Mouse (Mus musculus): ENCODE data around the gene Lrrk2. TPM values are rescaled to one million over a fixed set of nuclear protein-coding genes. Genes with fewer than 3 reads are reported as not detected.

The Lrrk2 gene
- polyA plus RNA-seq, 1 experiment = 1.4 TPM

- no peak for DNase-seq
- H3K27ac ChIP-seq (ENCODE audit: control insufficient read depth, insufficient read depth, low read length) = no peak overlapping the region
- TF ChIP-seq CTCF (IDR thresholded peaks at IDR 0.05; ENCODE audit: borderline replicate concordance, control insufficient read depth, extremely low read depth, insufficient read depth, low read length, poor library complexity) (no peak), POLR2A (IDR thresholded peaks at IDR 0.05; ENCODE audit: control insufficient read depth, extremely low read depth, insufficient read depth, low read length, poor library complexity) (no peak)
Observed at GRCm38 (mm10) chr15:91634236-91634635, 38.7 kb upstream of the Lrrk2 start.

GRCm38 (mm10) chr15:91641631-91642030 is 31.3 kb upstream of the Lrrk2 start:
- Histone ChIP-seq H3K4me1 (replicated peaks; ENCODE audit: control insufficient read depth, insufficient read depth, low read length) (peaks cover 3% of the 10 kb centered on the region; the same call in 1 of the 2 replicates), H3K27ac (ENCODE audit: control insufficient read depth, insufficient read depth, low read length) (no peak overlapping the region), H3K36me3 (ENCODE audit: control insufficient read depth, insufficient read depth, low read length) (no peaks in the 10 kb centered on the region), H3K4me3 (ENCODE audit: control insufficient read depth, insufficient read depth, low read length) (no peak overlapping the region), H3K27me3 (ENCODE audit: control insufficient read depth, insufficient read depth, low read length) (no peaks in the 10 kb centered on the region)
- WGBS = 92% methylated on average over 3 of the region's 3 CpGs
- no peak for TF ChIP-seq POLR2A (IDR thresholded peaks at IDR 0.05; ENCODE audit: control insufficient read depth, extremely low read depth, insufficient read depth, low read length, poor library complexity)
- DNase-seq = no peak

More at GRCm38 (mm10) chr15:91634236-91634635, 38.7 kb upstream of the Lrrk2 start:
- Histone ChIP-seq H3K4me3 (ENCODE audit: control insufficient read depth, insufficient read depth, low read length) (no peak overlapping the region), H3K36me3 (ENCODE audit: control insufficient read depth, insufficient read depth, low read length) (no peaks in the 10 kb centered on the region), H3K27me3 (ENCODE audit: control insufficient read depth, insufficient read depth, low read length) (no peaks in the 10 kb centered on the region), H3K4me1 (replicated peaks; ENCODE audit: control insufficient read depth, insufficient read depth, low read length) (no peaks in the 10 kb centered on the region)
- WGBS = 62% methylated on average over 8 of the region's 8 CpGs

GRCm38 (mm10) chr15:91642682-91643306 is 30.2 kb upstream of the Lrrk2 start:
- 93% methylated on average over 9 of the region's 9 CpGs for WGBS
- H3K36me3 ChIP-seq (ENCODE audit: control insufficient read depth, insufficient read depth, low read length) = no peaks in the 10 kb centered on the region
- no peaks in the 10 kb centered on the region for H3K27me3 ChIP-seq (ENCODE audit: control insufficient read depth, insufficient read depth, low read length)
- DNase-seq = no peak
- TF ChIP-seq POLR2A (IDR thresholded peaks at IDR 0.05; ENCODE audit: control insufficient read depth, extremely low read depth, insufficient read depth, low read length, poor library complexity) = no peak
- TF ChIP-seq CTCF (IDR thresholded peaks at IDR 0.05; ENCODE audit: borderline replicate concordance, control insufficient read depth, extremely low read depth, insufficient read depth, low read length, poor library complexity) = no peak
- no peak overlapping the region for H3K4me3 ChIP-seq (ENCODE audit: control insufficient read depth, insufficient read depth, low read length)
- H3K27ac ChIP-seq (ENCODE audit: control insufficient read depth, insufficient read depth, low read length) = no peak overlapping the region
- H3K4me1 ChIP-seq (replicated peaks; ENCODE audit: control insufficient read depth, insufficient read depth, low read length) = peaks cover 3% of the 10 kb centered on the region; the same call in 1 of the 2 replicates

GRCm38 (mm10) chr15:91643632-91644348 is 29.2 kb upstream of the Lrrk2 start:
- 29% methylated on average over 7 of the region's 7 CpGs for WGBS
- H3K27me3 ChIP-seq (ENCODE audit: control insufficient read depth, insufficient read depth, low read length) = no peaks in the 10 kb centered on the region
- no peaks in the 10 kb centered on the region for H3K36me3 ChIP-seq (ENCODE audit: control insufficient read depth, insufficient read depth, low read length)
- H3K4me3 ChIP-seq (ENCODE audit: control insufficient read depth, insufficient read depth, low read length) = no peak overlapping the region
- TF ChIP-seq POLR2A (IDR thresholded peaks at IDR 0.05; ENCODE audit: control insufficient read depth, extremely low read depth, insufficient read depth, low read length, poor library complexity) (no peak), CTCF (IDR thresholded peaks at IDR 0.05; ENCODE audit: borderline replicate concordance, control insufficient read depth, extremely low read depth, insufficient read depth, low read length, poor library complexity) (no peak)
- DNase-seq = peak; percentile 9
- H3K27ac ChIP-seq (ENCODE audit: control insufficient read depth, insufficient read depth, low read length) = no peak overlapping the region
- H3K4me1 ChIP-seq (replicated peaks; ENCODE audit: control insufficient read depth, insufficient read depth, low read length) = peaks cover 3% of the 10 kb centered on the region; the same call in 1 of the 2 replicates

GRCm38 (mm10) chr15:91650270-91650669 is 22.7 kb upstream of the Lrrk2 start:
- Histone ChIP-seq H3K27me3 (ENCODE audit: control insufficient read depth, insufficient read depth, low read length) (no peaks in the 10 kb centered on the region), H3K4me1 (replicated peaks; ENCODE audit: control insufficient read depth, insufficient read depth, low read length) (no peaks in the 10 kb centered on the region), H3K36me3 (ENCODE audit: control insufficient read depth, insufficient read depth, low read length) (no peaks in the 10 kb centered on the region), H3K27ac (ENCODE audit: control insufficient read depth, insufficient read depth, low read length) (no peak overlapping the region), H3K4me3 (ENCODE audit: control insufficient read depth, insufficient read depth, low read length) (no peak overlapping the region)
- no peak for DNase-seq
- TF ChIP-seq CTCF (IDR thresholded peaks at IDR 0.05; ENCODE audit: borderline replicate concordance, control insufficient read depth, extremely low read depth, insufficient read depth, low read length, poor library complexity) (no peak), POLR2A (IDR thresholded peaks at IDR 0.05; ENCODE audit: control insufficient read depth, extremely low read depth, insufficient read depth, low read length, poor library complexity) (no peak)
- 85% methylated on average over 3 of the region's 3 CpGs for WGBS

- TF ChIP-seq POLR2A (IDR thresholded peaks at IDR 0.05; ENCODE audit: control insufficient read depth, extremely low read depth, insufficient read depth, low read length, poor library complexity) = no peak
- TF ChIP-seq CTCF (IDR thresholded peaks at IDR 0.05; ENCODE audit: borderline replicate concordance, control insufficient read depth, extremely low read depth, insufficient read depth, low read length, poor library complexity) = no peak
- no peak for DNase-seq
- WGBS = 49% methylated on average over 7 of the region's 7 CpGs
Observed at GRCm38 (mm10) chr15:91651493-91651892, 21.5 kb upstream of the Lrrk2 start.

More at GRCm38 (mm10) chr15:91651493-91651892, 21.5 kb upstream of the Lrrk2 start:
- H3K4me1 ChIP-seq (replicated peaks; ENCODE audit: control insufficient read depth, insufficient read depth, low read length) = no peaks in the 10 kb centered on the region
- no peak overlapping the region for H3K4me3 ChIP-seq (ENCODE audit: control insufficient read depth, insufficient read depth, low read length)
- no peak overlapping the region for H3K27ac ChIP-seq (ENCODE audit: control insufficient read depth, insufficient read depth, low read length)
- H3K36me3 ChIP-seq (ENCODE audit: control insufficient read depth, insufficient read depth, low read length) = no peaks in the 10 kb centered on the region
- no peaks in the 10 kb centered on the region for H3K27me3 ChIP-seq (ENCODE audit: control insufficient read depth, insufficient read depth, low read length)

Measured in thymus, adult 2 months (tissue).